In the genomic region with DNA sequence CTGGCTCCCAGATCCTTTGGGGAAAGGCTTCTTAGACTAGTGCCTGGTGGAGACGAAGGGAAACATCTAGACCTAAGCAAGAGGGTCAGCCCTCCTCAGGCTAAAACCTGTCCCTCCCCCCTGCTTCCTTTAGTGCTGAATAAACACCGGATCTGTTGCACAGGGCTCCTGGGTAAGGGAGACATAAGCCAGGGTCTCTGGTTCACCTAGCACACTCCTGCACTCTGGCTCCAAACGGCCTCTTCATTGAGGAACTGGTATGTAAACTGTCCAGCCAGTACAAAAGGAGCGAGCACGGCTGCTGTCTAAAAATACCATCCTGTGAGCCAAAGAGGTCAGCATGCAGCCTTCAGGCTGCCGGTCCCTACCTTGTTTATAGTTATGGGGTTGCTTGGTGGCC, we compare ENCODE assay signal across 10 mouse cellular contexts.
DNase-seq lines count a peak whose midpoint lies in the region; ATAC-seq and TF ChIP-seq lines count a peak whose summit lies in the region.
"Had no signal": no experiment of that assay in that cellular context is flagged by ENCODE, and none has a peak within 500 bp of the region (broad histone marks: within the 10 kb centered on the region; RNA-seq: fewer than 3 reads in every experiment).

No protein-coding gene starts in this region.

- no peak for TF ChIP-seq POLR2A in small intestine, adult 2 months (IDR thresholded peaks at IDR 0.05; ENCODE audit: low read depth, low read length)

- peak; percentile 30; the same call in 1 of the 2 replicates for ATAC-seq in kidney, postnatal 0 days (replicated peaks; ENCODE audit: low FRiP score, low read depth)
- ATAC-seq in heart, embryonic 11.5 days (replicated peaks; ENCODE audit: insufficient number of reproducible peaks, low FRiP score, low TSS enrichment), result 0 out of 2 replicates have a peak, but pooled peaks have one; percentile 23
- no peak for ATAC-seq in limb, embryonic 12.5 days (ENCODE audit: insufficient number of reproducible peaks, insufficient read depth, low FRiP score, low TSS enrichment, low read depth)

- peaks cover 21% of the 10 kb centered on the region for H3K4me1 ChIP-seq in kidney, postnatal 0 days (replicated peaks; ENCODE audit: insufficient read depth, low read length)
- peaks cover 33% of the 10 kb centered on the region for H3K4me1 ChIP-seq in heart, embryonic 11.5 days (ENCODE audit: control insufficient read depth, insufficient read depth, low read length)
- peaks cover 17% of the 10 kb centered on the region for H3K4me1 ChIP-seq in limb, embryonic 12.5 days (replicated peaks)
- H3K4me1 ChIP-seq in small intestine, adult 2 months (ENCODE audit: control insufficient read depth, insufficient read depth, insufficient read length, low read length), result peaks cover 27% of the 10 kb centered on the region

- H3K4me3 ChIP-seq in kidney, postnatal 0 days (replicated peaks; ENCODE audit: low read depth, low read length), result no peak overlapping the region
- H3K4me3 ChIP-seq in heart, embryonic 11.5 days (ENCODE audit: low read depth, low read length), result no peak overlapping the region
- no peak overlapping the region for H3K4me3 ChIP-seq in limb, embryonic 12.5 days (replicated peaks)
- no peak overlapping the region for H3K4me3 ChIP-seq in small intestine, adult 2 months (ENCODE audit: low read depth, low read length)

- H3K4me2 ChIP-seq in kidney, postnatal 0 days (ENCODE audit: low read length), result no peak overlapping the region
- H3K4me2 ChIP-seq in heart, embryonic 11.5 days, result peak overlapping the region; percentile 43
- H3K4me2 ChIP-seq in limb, embryonic 12.5 days, result no peak overlapping the region

- H3K27ac ChIP-seq in kidney, postnatal 0 days, result peak overlapping the region; percentile 83
- H3K27ac ChIP-seq in heart, embryonic 11.5 days (ENCODE audit: low read depth, low read length), result peak overlapping the region; percentile 85
- H3K27ac ChIP-seq in limb, embryonic 12.5 days, result peak overlapping the region; percentile 51; the same call in 1 of the 2 replicates
- H3K27ac ChIP-seq in small intestine, adult 2 months (ENCODE audit: insufficient read depth, low read depth, low read length), result 0 out of 2 replicates have a peak overlapping the region, but pooled peaks have one; percentile 27

- H3K9me3 ChIP-seq in kidney, postnatal 0 days (replicated peaks; ENCODE audit: low read length), result no peaks in the 10 kb centered on the region
- no peaks in the 10 kb centered on the region for H3K9me3 ChIP-seq in heart, embryonic 11.5 days (replicated peaks; ENCODE audit: control insufficient read depth, low read length)
- H3K9me3 ChIP-seq in limb, embryonic 12.5 days, result no peaks in the 10 kb centered on the region

- TF ChIP-seq CTCF in kidney, postnatal 0 days (IDR thresholded peaks at IDR 0.05; ENCODE audit: low read depth), result no peak
- no peak for TF ChIP-seq CTCF in small intestine, adult 2 months (IDR thresholded peaks at IDR 0.05; ENCODE audit: extremely low read depth, insufficient read length, insufficient replicate concordance, low read depth, low read length)

- H3K36me3 ChIP-seq in kidney, postnatal 0 days (ENCODE audit: insufficient read depth, low read length), result no peaks in the 10 kb centered on the region
- H3K36me3 ChIP-seq in heart, embryonic 11.5 days (ENCODE audit: control insufficient read depth, insufficient read depth, low read length), result peaks cover 3% of the 10 kb centered on the region; the same call in 1 of the 2 replicates
- H3K36me3 ChIP-seq in limb, embryonic 12.5 days, result no peaks in the 10 kb centered on the region
- no peaks in the 10 kb centered on the region for H3K36me3 ChIP-seq in small intestine, adult 2 months (ENCODE audit: control insufficient read depth, insufficient read depth, low read length)

- no peaks in the 10 kb centered on the region for H3K27me3 ChIP-seq in kidney, postnatal 0 days (ENCODE audit: insufficient read depth, low read length)
- H3K27me3 ChIP-seq in heart, embryonic 11.5 days (ENCODE audit: control insufficient read depth, insufficient read depth, low read length), result no peaks in the 10 kb centered on the region
- H3K27me3 ChIP-seq in limb, embryonic 12.5 days, result no peaks in the 10 kb centered on the region
- H3K27me3 ChIP-seq in small intestine, adult 2 months (ENCODE audit: control insufficient read depth, insufficient read depth, low read length), result no peaks in the 10 kb centered on the region

- DNase-seq in kidney, postnatal 0 days (ENCODE audit: low spot score), result peak; percentile 43
- no peak for DNase-seq in kidney, adult 8-10 months
- DNase-seq in T-cell, adult 2 months (ENCODE audit: low spot score), result no peak
- DNase-seq in embryo, embryonic 11 days, result no peak
- no peak for DNase-seq in kidney, postnatal 25 days
- DNase-seq: layer of hippocampus, postnatal 36 days; thymus, postnatal 14 days had no signal

- no peak overlapping the region for H3K9ac ChIP-seq in kidney, postnatal 0 days (ENCODE audit: low read depth, low read length)
- no peak overlapping the region for H3K9ac ChIP-seq in heart, embryonic 11.5 days (ENCODE audit: low read depth, low read length)
- no peak overlapping the region for H3K9ac ChIP-seq in limb, embryonic 12.5 days (replicated peaks)

- WGBS in kidney, postnatal 0 days, result 5% methylated on average over 6 of the region's 6 CpGs
- WGBS in heart, embryonic 11.5 days (ENCODE audit: insufficient replicate concordance), result 12% methylated on average over 6 of the region's 6 CpGs
- 40% methylated on average over 6 of the region's 6 CpGs for WGBS in limb, embryonic 12.5 days
- 78% methylated on average over 6 of the region's 6 CpGs for WGBS in small intestine, adult 2 months

Comparison
In these comparisons a context has a peak if more than half of its experiments do, and no peak if none do; other contexts are left out.
1. H3K27ac ChIP-seq: peak in every context shown above with its lines; median percentile 85 in heart, embryonic 11.5 days; 83 in kidney, postnatal 0 days; 51 in limb, embryonic 12.5 days; 27 in small intestine, adult 2 months.